Mouse (Mus musculus) neural tube, embryonic 10.5 days (tissue): ENCODE results near the gene Gm20431.

ENCODE experiments used
- DNase-seq: peaks from one replicate; pipeline ENCODE4 v3.0.0-alpha.2; 2017; ENCODE audit warnings: low spot score; ENCODE audit errors: extremely low spot score

The Gm20431 gene

DNA sequence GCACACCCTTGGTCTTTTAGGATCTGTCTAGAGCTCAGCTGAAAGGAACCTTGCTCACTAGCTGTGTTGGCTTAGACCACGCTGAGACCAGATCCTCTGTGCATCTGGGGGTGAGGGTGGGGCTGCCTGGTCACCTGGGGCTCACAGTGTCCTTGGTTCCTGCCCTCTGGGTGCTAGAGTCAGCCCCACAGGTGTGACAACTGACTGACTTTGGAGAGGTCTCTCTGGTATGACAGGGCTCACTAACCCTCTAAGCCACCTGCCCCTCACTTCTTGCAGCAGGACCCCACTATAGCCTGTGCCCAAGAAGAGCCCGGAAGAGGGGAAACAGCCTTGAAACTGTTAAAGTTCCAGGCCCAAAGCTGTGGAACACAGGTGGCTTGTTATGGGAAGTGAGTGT, 58.9 kb downstream of the Gm20431 start:
- DNase-seq: no peak

DNA sequence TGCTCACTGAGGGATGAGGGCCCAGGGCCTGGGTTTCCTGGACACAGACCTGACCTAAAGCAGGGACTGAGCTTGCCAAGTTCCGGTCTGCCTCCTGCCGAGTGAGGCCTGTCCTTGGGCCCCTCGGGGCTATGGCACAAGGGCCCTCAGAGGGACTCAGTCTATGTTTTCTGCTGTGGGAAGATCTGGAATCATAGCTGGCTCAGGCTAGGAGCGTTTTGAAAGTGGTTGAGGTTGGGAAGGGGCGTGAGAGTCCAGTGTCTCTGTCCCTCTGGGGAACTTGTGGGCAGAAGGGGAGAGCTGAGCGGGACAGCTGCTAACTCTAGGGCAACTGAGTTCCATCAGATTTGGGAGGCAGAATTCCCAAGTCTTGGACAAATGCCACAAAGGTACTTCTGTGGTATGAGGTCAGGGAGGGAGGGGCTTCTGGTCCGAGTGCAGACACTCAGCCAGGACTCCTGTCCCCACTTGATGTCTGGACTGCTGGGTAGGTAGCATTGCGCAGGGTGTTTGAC, 60.8 kb downstream of the Gm20431 start:
- DNase-seq: no peak

DNA sequence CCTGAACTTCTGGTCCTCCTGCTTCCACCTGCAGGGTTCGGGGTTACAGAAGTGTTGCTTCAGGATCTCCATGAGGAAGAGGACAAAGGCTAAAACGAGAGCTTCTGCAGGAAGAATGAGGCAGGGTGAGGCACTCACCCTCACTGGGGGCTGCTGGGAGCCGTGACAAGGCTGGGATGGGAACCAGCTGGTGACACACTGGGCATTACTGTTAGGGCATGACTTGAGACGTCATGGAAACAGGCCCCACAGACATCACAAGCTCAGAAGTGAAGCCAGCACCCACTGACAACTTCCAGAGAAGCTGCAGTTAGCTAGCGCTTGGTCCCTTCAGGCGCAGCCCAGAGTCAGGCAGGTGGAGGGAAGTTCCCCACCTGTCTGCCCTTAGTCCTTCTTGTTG, 61.4 kb downstream of the Gm20431 start:
- DNase-seq: no peak

DNA sequence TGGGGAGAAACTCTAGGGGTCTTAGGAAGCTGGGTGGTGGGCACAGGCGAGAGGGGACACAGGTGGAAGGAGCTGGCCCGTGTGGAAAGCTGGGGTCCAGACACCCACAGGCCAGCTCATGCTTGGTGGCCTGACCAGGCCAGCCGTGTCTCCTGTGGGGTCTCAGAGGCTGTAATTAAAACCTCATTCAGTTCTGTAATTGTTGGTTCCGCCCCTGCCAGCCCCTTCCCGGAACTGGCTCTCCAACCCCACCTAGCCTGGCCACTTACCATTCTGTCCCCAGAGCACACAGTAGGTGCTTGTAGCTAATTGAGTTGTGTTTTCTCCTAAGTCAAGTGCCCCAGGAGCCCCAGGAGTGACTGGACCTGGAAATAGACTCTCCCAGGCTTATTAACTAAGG, 62.1 kb downstream of the Gm20431 start:
- DNase-seq: no peak

DNA sequence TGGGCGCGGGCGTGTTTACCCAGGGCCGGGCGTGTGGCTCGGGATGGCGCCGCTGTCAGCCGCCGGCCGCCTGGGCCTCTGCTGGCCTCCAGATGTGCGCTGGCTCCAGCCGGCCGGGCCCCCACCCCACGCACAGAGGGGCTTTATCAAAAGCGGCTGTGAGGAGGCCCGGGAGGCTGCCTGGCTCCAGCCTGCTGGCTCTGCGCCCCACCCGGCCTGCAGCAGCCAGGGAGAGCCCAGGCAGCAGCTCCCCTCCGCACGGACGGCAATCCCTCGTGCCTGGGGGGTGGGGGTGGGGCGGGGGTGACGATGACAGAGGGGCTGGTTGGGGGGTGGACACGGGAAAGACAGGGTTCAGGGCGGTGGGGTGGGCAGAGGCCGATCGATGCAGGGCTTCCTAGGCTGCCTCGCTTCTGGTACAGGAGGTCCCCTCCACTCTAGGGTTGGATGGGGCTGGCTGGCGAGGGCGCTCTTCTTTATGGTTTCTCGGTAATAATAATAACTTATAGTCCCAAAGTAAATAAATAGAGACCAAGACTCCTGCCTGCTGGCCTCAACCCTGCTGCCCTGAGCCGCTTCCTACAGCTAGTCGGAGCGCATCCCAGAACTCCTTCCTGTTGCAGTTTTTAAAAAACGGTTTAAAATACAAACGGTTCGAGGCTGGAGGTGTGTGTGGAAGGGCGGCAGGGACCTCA, 63.7 kb downstream of the Gm20431 start:
- peak; percentile 79 for DNase-seq

DNA sequence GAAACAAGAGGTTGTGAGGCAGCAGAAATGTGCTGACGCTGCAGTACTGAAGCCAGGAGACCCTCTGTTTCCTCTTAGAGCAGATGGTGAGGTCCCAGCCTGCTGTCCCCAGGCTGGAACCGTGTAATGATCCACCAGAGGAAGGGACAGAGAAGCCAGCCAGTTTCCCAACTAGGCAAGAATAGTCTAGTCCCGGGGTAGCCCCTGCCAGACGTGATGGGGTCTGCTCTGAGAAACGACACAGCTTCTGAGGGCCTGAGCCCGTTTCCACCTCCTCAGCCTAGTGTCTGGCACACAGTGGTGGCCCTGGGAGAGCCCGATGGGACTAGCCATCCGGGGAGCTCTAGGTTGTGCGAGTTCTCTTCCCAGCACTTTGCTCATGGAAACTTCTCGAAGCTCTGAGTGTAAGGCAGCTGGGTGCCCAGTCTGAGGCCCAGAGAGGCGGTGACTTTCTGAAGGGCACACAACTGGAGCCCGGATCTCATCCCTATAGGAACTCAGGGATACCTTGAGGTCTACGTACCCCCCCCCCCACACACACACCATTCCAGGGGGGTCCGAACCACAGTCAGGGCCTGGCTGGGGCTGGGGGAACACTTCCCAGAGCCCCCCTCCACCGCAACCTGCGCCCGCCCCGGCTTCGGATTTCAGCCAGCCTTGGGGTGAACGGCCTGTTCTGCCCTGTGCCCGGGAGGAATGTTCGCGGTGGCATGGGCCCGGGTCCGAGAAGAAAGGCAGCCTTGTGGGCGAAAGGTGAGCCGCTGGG, 64.4 kb downstream of the Gm20431 start:
- DNase-seq: peak; percentile 52

DNA sequence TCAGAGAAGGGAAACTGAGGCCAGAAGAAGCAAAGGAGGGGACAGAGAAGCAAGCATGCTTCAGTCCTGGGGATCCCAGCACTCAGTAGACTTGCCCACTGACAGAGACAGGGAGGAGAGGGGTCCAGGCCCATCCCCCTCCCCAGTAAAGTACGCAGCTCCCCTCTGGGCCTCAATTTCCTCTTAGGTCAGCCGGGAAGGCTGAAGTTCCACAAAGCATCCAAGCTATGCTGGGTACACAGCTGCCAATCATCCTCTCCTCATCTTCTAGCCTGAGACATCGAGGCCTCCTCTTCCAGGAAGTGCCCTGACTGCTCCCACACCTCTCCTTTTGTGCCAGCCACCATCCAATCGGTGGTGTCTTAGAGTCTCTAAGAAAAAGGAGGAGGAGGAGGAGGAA, 65.0 kb downstream of the Gm20431 start:
- DNase-seq: no peak

DNA sequence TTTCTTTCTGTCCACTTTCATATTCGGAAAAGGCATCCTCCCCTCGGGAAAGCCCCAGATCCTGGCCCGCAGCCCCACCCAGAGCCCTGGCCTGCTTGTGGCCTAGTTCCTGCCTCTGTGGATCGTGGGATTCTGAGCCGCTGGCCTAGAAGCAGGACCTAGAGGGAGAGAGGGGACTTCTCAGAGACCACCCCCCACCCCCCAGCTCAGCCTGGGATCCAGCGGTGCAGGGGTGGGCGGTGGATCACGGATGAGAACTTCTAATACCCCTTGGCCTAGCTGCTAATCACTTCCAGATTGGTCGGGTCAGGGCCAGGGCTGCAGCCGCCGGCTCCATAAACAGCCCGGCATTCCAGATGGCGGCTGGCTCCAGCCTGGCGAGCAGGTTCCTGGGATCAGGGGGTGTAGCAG, 65.5 kb downstream of the Gm20431 start:
- peak; percentile 84 for DNase-seq

DNA sequence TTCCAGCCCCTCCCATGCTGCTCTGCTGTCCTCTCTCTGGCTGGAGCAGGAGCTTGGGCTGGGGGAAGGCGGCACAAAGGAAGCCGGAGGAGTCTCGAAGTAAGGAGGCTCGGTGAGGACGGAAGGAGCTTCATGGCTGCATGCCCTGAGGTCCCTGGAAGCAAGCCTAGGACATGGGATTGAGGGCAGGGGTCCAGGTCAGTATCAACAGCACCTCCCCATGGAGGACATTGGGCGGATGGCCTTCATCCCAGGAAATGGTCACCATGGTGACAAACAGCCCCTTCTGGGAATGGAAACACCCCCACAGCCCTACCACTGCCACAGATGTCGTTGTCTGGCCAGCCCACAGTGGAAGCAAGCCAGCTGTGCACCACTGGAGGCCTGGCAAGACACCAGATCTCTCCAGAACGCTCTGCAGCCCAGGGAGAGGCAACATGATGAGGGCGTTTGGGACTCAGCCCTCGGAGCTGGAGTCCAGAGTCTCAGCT, 66.8 kb downstream of the Gm20431 start:
- DNase-seq: no peak

DNA sequence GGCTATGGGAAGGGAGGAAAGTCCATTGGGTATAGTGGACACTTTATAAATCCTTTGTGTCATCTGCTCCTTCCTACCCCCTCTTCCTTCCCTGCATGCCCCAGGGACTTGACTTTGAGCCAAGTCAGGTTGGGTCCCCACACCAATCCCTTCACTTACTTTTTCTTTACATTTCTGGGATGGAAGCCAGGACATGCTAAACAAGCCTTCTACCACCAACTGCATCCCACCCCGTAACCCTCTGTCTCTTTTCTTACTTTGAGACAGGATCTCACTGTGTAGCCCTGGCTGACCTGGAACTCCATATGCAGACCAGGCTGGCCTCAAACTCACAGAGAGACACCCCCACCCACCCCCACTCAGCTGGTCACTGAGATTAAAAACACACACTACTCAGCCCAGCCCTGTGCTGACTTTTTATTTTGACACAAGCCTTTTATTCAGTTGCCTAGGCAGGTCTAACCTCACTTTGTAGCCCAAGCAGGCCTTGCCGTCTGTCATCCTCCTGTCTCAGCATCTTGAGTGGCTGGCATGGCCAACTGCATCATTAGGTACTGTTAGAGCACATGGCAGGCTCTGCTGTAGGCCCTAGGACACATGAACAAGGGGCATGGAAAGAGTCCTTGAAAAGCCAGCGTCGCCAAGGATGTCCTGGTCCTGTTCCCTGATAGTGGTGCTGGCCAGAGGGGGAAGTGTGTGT, 67.6 kb downstream of the Gm20431 start:
- no peak for DNase-seq

DNA sequence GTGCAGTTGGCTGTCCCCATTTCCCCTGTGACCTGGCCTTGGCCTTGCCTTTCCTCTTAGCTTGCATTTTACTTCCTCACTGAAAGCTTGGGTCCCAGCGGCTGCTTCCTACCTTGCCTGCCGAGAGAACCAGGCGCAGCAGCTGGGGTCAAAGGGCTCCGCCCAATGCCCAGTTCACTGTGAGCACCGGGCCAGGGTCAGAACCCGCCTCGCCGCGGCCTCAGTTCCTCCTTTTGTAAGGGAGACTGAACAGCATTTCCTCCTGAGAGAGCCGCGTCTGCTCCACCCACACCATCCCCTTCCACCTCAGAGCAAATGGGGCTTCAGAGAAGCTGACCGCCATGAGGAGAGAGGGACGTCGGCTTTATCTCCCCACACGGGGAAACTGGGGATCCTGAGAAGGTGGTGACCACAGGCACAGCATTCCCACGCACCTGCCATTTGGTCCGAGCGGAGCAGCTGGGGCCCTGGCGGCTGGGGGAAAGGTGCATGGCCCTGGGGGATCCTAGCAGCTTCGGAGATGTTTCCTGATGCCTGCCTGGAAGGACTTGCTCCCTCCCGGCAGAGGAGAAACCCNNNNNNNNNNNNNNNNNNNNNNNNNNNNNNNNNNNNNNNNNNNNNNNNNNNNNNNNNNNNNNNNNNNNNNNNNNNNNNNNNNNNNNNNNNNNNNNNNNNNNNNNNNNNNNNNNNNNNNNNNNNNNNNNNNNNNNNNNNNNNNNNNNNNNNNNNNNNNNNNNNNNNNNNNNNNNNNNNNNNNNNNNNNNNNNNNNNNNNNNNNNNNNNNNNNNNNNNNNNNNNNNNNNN, 72.3 kb downstream of the Gm20431 start:
- no peak for DNase-seq

DNA sequence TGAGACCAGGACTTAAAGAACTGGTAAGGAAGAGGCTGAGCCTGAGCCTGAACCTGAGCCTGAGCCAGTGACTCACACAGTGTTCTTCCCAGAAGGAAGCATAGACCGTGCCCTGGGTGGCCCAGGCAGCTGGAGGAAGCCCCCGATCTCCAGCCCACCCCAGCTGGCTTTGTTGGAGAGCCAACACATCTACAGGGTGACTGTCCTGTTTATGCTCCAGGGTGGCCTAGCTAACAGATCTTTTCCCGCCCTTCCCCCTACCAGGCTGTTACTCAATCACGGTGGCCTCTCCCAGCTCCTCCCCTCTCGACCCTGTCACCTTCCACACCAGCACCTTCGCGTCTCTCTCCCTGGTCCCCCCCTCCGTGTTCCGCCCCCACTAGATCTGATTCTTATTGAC, 74.3 kb downstream of the Gm20431 start:
- DNase-seq: no peak

DNA sequence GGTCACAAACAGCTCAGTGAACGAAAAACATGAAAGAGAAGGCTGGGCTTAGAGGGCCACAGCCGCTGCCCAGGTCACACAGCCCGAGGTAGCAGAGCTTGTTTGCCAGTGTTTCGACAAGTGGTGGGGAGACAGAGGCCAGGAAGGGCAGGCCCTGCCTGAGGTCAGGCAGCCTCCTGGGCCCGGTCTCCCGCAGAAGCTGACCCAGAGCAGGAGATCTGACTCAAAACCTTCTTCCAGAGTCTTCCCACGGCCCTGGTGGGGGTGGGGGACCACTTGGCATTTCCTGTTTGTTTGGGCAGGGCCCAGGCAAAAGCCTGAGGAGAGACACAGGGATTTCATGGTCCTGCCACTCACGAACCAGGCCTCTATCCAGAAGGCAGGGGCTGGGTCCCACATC, 75.3 kb downstream of the Gm20431 start:
- no peak for DNase-seq

DNA sequence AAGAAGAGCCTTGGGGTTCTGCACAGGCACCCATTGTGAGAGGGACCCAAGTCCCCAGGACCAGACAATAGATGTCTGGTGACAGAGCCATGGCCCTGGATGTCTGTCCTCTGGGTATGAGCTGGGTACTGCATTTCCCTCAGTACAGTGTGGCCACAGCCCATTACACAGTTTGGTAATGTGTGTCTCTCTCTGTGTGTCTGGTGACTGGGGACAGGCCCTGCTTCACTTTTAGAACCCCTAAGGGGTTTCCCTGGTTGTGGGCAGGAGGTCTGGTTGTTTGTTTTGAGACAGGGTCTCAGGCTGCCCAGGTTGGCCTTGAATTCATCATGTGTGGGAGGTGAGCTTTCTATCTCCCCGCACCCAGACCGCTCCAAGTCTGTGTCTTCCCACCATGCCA, 76.0 kb downstream of the Gm20431 start:
- no peak for DNase-seq

DNA sequence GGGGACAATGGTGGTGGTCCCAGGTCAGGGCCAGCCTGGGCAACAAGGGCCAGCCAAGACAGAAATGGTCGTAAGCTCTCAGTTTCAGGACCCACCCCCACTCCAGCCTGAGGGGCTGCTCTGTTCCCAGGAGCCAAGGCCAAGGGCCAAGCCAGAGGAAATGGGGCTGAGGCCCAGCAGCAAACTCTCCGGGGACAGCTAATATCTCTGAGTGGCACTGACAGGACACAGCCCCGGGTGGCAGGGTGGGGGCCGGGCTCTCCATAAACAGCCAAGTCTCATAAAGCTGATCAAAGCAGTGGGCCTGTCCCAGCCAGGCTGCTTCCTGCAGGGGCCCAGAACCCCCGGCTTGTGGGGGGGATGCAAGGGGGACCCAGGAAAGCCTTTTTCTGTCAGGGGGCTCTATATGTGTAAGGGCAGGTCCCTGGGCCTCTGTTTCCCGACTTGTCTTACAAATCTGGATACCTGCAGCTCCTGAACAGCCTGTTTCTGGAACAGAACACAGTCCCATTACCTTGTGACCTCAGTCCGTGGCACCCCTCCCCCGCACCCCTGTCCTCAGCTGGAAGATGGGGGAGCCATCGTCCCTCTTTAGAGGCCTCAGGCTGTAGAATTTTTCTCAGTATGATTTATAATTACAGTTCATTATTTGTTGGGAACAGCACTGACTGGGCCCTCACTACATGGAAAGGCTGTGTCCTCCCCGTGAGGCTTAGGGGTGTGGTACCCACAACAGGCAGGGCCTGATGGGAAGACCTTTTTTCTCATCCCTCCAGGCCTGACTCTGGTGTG, 77.9 kb downstream of the Gm20431 start:
- no peak for DNase-seq

DNA sequence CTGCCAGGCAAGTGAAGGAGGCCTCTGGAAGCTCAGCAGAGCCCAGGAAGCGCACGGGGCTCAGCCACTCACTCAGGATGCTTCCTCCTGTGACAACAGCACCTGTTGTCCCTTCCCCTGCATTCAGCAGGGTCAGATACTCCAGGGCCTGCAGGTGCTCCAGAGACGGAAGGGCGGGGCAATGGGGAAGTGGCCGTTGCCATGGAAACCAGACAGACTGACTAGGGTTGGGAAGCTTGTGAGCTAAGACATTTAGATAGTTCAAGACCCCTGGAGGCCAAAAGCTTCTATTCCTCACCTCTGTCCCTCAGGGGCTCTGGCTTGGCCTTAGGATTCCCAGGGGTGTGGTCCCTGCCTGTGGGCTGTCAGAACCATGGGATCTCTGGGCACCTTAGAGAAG, 82.8 kb downstream of the Gm20431 start:
- no peak for DNase-seq

DNA sequence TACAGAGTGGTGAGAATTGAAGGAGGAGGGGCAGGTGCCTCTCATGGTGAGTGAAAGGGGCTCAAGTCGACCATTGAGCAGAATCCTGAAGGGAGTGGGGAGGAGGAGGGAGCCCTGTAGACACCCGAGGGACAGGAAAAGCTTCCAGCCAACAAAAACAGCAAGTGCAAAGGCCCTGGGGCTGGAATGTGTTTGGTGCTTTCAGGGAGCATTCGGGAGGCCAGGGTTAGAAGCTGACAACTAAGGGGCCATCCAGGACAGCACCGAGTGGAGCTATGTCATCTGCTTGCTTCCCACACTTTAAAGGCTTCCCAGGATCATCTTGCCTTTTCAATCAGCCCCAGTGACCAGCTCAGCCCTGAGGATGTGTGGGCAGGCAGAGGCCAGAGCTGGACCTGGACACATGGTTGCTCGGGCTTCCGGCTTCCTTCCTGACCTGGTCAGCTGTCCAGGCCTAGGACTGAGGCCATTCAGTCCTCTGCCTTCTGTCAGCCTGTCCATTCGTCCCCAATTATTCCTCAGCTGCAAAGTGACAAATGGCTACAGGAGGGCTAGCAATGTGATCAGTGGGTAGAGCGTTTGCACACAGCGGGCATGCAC, 84.0 kb downstream of the Gm20431 start:
- no peak for DNase-seq

DNA sequence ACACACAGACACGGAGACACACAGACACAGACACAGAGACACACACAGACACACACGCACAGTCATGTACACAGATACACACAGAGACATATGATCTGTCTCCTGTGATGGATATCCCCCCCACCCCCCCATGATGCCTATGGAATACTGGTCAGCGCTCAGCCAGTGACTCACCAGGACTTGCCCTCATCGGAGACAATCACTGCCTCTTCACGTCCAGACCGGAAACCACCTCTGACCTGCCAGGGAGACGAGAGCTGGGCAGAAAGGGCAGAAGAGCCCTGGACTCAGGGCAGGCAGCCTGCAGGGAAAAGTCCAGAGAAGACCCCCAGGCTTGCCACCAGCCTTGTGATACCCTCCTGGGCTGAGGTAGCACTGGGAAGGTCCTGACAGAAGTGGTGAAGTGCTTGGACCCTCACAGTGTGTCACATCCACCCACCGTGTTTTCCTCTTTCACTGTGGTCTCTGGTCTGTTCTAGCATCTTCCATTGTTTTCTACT, 85.1 kb downstream of the Gm20431 start:
- no peak for DNase-seq

DNA sequence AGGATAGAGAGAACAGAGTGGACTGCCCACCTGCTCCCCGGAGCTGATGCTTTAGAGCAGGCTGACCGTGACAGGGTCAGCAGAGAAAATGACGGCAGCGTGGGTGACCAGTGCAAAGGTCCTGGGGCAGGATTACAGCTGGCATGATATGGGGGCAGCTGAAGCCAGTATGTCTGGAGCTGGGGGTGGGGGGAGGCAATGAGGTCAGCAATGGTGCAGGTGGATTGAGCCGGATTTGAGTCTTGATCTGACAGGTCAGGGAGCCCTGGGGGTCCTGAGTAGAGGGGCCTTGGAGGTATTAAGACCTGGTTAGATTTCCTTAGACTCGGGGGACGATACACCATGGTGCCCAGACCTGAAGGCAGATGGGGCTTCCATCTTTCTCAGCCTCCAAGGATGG, 85.7 kb downstream of the Gm20431 start:
- DNase-seq: no peak

DNA sequence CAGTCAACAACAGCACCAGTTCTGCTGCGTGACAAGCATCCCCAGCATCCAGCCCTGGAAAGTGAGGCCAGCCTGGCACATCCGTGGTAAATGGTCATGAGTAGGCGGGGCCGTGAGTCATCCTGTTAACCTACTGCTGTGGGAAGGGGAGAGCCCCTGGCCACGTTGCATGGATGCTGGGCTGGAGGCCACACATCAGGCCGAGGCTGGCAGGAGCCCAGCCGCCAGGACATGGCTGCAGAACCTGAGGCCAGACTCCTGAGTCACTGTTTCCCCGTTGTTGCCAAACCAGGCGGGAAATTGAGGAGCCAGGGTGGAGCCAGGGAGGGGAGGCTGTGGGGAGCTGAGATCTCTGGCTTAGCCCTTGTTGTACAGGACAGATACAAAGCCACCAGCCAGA, 86.5 kb downstream of the Gm20431 start:
- DNase-seq: no peak
